Mouse (Mus musculus) neural tube, embryonic 11.5 days (tissue): ENCODE data around the gene Zfp810. TPM values are rescaled to one million over a fixed set of nuclear protein-coding genes. Genes with fewer than 3 reads are reported as not detected.

Source experiments
- ATAC-seq: fragments of 200-750 bp; cut with Nextera tagmentation; 2 replicates; pipeline ENCODE4 v1.8.0; 2017; ENCODE audit warnings: moderate number of reproducible peaks, mild to moderate bottlenecking, moderate TSS enrichment, moderate library complexity; ENCODE audit not compliant: insufficient read depth, low FRiP score, low TSS enrichment
- DNase-seq: peaks from one replicate; pipeline ENCODE4 v3.0.0-alpha.2; 2015; ENCODE audit warnings: low spot score
- H3K27ac ChIP-seq: fragments of 300-500 bp; sonication (generic); 2 replicates; pipeline ENCODE4 v1.5.1; 2014; ENCODE audit warnings: low read depth, mild to moderate bottlenecking, low read length
- H3K27me3 ChIP-seq: fragments of 300-500 bp; sonication (generic); 2 replicates; pipeline ENCODE4 v1.6.1; 2014; ENCODE audit warnings: mild to moderate bottlenecking, low read length, mixed read lengths; ENCODE audit not compliant: control insufficient read depth, insufficient read depth
- H3K36me3 ChIP-seq: fragments of 300-500 bp; sonication (generic); 2 replicates; pipeline ENCODE4 v1.6.1; 2014; ENCODE audit warnings: mild to moderate bottlenecking, low read length, moderate library complexity, mixed read lengths; ENCODE audit not compliant: control insufficient read depth, insufficient read depth
- H3K4me1 ChIP-seq: fragments of 300-500 bp; sonication (generic); 2 replicates; pipeline ENCODE4 v1.6.1; 2014; ENCODE audit warnings: low read length, mixed read lengths; ENCODE audit not compliant: control insufficient read depth, insufficient read depth
- H3K4me2 ChIP-seq: fragments of 300-500 bp; sonication (generic); 2 replicates; pipeline ENCODE4 v1.6.1; 2014; ENCODE audit warnings: low read depth, mild to moderate bottlenecking, moderate library complexity
- H3K4me3 ChIP-seq: fragments of 300-500 bp; sonication (generic); 2 replicates; pipeline ENCODE4 v1.5.1; 2014; ENCODE audit warnings: low read depth, low read length
- H3K9ac ChIP-seq: fragments of 300-500 bp; sonication (generic); 2 replicates; pipeline ENCODE4 v1.6.1; 2014; ENCODE audit warnings: mild to moderate bottlenecking, low read length
- H3K9me3 ChIP-seq: fragments of 300-500 bp; sonication (generic); 2 replicates; pipeline ENCODE4 v1.6.1; 2016; ENCODE audit warnings: low read length; ENCODE audit not compliant: control insufficient read depth
- WGBS: fragments of 180-500 bp; shearing (Covaris S2); extraction: QIAGEN DNeasy Blood & Tissue Kit; methylation state at CpG from one replicate; pipeline ENCODE4 v1.1.7; 2014; 5-methylcytosine and 5-hydroxymethylcytosine counted together
- polyA plus RNA-seq: library from polyadenylated mRNA; unstranded; fragments of >200 nt; fragmentation: Nextera tagmentation; extraction: Ambion mirVana; gene quantifications from 2 replicates; pipeline ENCODE4 v1.2.1, GENCODE M21; 2014

Gene Zfp810
- polyA plus RNA-seq, 1 experiment from 2014 or later = 30.1 TPM

DNA sequence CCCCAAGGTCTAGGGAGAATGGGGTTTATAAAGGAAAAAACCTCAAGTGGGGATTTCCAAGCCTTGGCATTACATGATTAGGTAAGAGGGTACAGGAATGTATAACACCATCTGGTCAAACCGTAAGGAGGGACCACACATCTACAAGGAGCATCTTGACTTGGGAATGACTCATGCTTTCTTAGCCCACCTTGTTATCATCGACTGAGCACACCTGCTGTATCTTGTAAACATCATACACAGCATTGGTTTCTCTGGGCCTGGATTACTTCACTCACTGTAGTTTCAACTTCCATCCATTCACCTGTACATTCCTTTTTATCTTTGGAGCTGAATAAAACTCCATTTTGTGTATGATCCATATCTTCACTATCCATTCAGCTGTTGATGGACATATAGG lies 63.2 kb downstream of the Zfp810 start:
- no peak overlapping the region for H3K4me2 ChIP-seq
- no peak for DNase-seq
- H3K36me3 ChIP-seq = peaks cover 20% of the 10 kb centered on the region
- no peak overlapping the region for H3K4me3 ChIP-seq
- no peak for ATAC-seq
- no peaks in the 10 kb centered on the region for H3K4me1 ChIP-seq
- 88% methylated on average over 2 of the region's 2 CpGs for whole genome bisulfite sequencing
- no peak overlapping the region for H3K27ac ChIP-seq
- H3K9me3 ChIP-seq = peaks cover 2% of the 10 kb centered on the region; the same call in 1 of the 2 replicates
- H3K27me3 ChIP-seq = no peaks in the 10 kb centered on the region
- no peak overlapping the region for H3K9ac ChIP-seq

DNA sequence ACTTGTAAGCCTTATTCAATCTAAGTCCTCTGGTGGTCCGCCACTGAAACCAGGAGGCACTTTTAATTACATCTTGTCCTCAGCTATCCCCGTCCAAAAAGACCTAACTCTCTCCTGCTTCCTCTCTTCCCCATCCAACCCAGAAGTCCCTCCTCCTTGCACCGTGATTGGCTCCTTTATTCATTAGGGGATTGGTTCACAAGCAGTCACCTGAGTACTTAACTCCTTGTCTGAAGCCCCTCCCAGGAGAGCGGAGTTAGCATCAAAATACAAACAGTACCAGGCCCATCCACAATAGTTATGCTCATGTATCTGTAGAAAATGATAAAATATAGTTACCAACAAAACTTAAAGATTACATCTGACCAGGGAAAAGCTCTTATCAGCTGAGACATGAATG lies 67.4 kb downstream of the Zfp810 start:
- ATAC-seq (no peak), DNase-seq (no peak)
- H3K27me3 ChIP-seq = no peaks in the 10 kb centered on the region
- H3K4me1 ChIP-seq = no peaks in the 10 kb centered on the region
- WGBS = 93% methylated on average over 4 of the region's 4 CpGs
- no peak overlapping the region for H3K9ac ChIP-seq
- no peak overlapping the region for H3K4me3 ChIP-seq
- H3K27ac ChIP-seq = no peak overlapping the region
- peaks cover 7% of the 10 kb centered on the region for H3K36me3 ChIP-seq
- peaks cover 2% of the 10 kb centered on the region for H3K9me3 ChIP-seq
- H3K4me2 ChIP-seq = no peak overlapping the region

DNA sequence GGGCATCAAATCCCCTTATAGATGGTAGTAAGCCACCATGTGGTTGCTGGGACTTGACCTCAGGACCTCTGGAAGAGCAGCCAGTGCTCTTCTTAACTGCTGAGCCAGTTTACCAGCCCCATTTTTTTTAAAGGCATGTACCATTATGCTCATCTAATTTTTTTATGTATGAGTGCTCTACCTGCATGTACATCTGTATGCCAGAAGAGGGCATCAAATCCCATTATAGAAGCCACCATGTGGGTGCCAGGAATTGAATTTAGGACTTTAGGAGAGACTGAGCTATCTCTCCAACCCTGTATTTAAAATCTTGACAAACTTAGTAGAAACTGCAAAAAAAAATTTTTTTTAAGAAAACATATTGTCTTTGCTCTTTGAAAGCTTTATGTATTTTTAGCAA lies 76.9 kb downstream of the Zfp810 start:
- H3K27me3 ChIP-seq = no peaks in the 10 kb centered on the region
- H3K9me3 ChIP-seq = no peaks in the 10 kb centered on the region
- H3K4me1 ChIP-seq = no peaks in the 10 kb centered on the region
- DNase-seq = no peak
- ATAC-seq = no peak
- H3K36me3 ChIP-seq = no peaks in the 10 kb centered on the region
- no peak overlapping the region for H3K4me2 ChIP-seq
- no peak overlapping the region for H3K4me3 ChIP-seq
- no peak overlapping the region for H3K9ac ChIP-seq
- H3K27ac ChIP-seq = no peak overlapping the region

DNA sequence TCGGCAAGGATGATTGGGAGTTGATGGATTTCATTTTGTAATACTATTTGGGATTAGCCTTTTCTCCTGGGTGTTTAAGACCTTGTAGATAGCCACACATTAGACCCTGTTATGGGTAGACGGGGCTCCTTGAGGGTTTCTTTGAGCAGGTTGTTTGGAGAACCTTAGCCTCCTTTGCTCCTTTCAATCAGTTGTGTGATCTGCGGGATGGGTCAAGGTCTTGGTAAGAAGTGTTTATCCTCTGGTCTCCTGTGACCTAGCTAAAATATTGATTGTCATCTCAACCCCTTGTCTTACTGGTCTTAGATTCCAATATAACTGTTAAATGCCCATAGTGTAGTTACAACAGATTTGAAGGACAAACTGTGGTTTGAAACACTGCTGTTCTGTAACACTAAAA lies 77.4 kb downstream of the Zfp810 start:
- no peak for DNase-seq

DNA sequence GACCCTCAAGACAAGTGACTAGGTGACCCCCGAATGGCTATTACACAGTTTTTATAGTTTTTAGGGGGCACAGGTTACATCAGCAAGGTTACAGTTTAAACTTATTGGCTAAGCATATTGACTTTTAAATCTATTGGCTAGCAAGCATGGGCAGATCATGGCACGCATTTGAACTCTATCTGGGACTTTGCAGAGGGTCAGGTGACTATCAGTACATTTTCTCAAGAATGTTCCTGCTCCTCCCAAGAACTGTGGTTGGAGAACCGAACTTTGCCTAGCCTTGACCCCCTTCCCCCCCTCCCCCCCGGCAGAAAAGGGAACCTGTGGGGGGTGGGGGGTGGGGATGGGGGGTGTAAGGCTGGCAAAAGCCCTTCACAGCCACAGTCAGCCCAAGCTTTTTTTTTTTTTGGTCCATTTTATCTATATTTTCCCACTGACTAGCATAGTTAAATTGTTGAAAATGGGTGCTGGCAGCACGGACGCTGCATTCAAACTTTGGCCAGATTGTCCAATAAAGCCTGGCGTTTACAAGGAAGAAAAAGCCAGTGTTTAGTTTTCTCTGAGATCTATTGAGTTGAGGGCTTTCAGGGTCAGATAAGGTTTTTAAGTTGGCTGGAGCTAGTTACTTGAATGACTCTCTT lies 77.9 kb downstream of the Zfp810 start:
- Histone ChIP-seq H3K9ac (no peak overlapping the region), H3K27me3 (no peaks in the 10 kb centered on the region), H3K36me3 (no peaks in the 10 kb centered on the region), H3K4me2 (no peak overlapping the region), H3K4me1 (no peaks in the 10 kb centered on the region), H3K4me3 (no peak overlapping the region), H3K9me3 (no peaks in the 10 kb centered on the region), H3K27ac (no peak overlapping the region)
- WGBS = 82% methylated on average over 7 of the region's 7 CpGs
- no peak for ATAC-seq
- DNase-seq = no peak

More for the DNA sequence above, 77.4 kb downstream of the Zfp810 start:
- H3K4me1 ChIP-seq = no peaks in the 10 kb centered on the region
- H3K36me3 ChIP-seq = no peaks in the 10 kb centered on the region
- H3K27ac ChIP-seq = no peak overlapping the region
- 91% methylated on average over 3 of the region's 3 CpGs for whole genome bisulfite sequencing
- H3K4me3 ChIP-seq = no peak overlapping the region
- H3K27me3 ChIP-seq = no peaks in the 10 kb centered on the region
- H3K4me2 ChIP-seq = no peak overlapping the region
- ATAC-seq = no peak
- H3K9ac ChIP-seq = no peak overlapping the region
- H3K9me3 ChIP-seq = no peaks in the 10 kb centered on the region

DNA sequence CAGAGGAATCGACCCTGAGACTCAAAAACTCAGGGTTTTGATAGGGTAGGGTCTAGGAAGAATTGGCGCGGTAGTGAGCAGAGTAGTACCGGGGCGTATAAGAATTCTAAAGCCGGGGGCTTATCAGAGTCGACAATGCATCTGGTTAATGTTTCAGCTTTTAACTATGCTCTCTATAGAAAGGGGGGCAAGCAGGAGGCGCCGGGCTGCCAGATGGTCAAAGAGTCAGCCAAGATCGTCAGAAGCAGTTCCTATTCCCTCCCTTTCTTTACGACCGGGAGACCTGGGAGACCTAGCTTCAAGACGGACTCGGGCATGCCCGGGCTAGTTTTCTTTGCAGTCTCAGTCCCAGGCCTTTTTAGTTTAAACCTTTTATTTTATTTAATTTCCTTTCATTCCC lies 80.6 kb downstream of the Zfp810 start:
- 81% methylated on average over 15 of the region's 15 CpGs for WGBS

More for the DNA sequence above, 80.6 kb downstream of the Zfp810 start:
- Histone ChIP-seq H3K27me3 (no peaks in the 10 kb centered on the region), H3K9ac (no peak overlapping the region), H3K4me3 (no peak overlapping the region), H3K9me3 (no peaks in the 10 kb centered on the region), H3K36me3 (no peaks in the 10 kb centered on the region), H3K4me2 (no peak overlapping the region), H3K4me1 (no peaks in the 10 kb centered on the region), H3K27ac (no peak overlapping the region)
- ATAC-seq = no peak
- no peak for DNase-seq

Other genes starting within 250 kb of the Zfp810 start
- gene Gm49318, start 236.4 kb downstream of the Zfp810 start, polyA plus RNA-seq = not detected in 2 replicates
- 8.2 and 9.5 TPM in 2 replicates for gene Zfp653, start 236.3 kb downstream of the Zfp810 start, polyA plus RNA-seq
- 40.1 and 40.4 TPM in 2 replicates for gene Ecsit, start 222.2 kb downstream of the Zfp810 start, polyA plus RNA-seq
- 1.0 and 2.6 TPM in 2 replicates for gene Cnn1, start 208.4 kb downstream of the Zfp810 start, polyA plus RNA-seq
- gene Elof1, start 190.5 kb downstream of the Zfp810 start, polyA plus RNA-seq = 217 and 221 TPM in 2 replicates
- 14.9 and 16.8 TPM in 2 replicates for gene Acp5, start 171.9 kb downstream of the Zfp810 start, polyA plus RNA-seq
- 59.6 and 59.7 TPM in 2 replicates for gene Pigyl, start 150.8 kb downstream of the Zfp810 start, polyA plus RNA-seq
- gene Zfp872, start 119.6 kb downstream of the Zfp810 start, polyA plus RNA-seq = 0.15 and 0.24 TPM in 2 replicates
- 11.7 and 12.3 TPM in 2 replicates for gene Zfp809, start 81.9 kb downstream of the Zfp810 start, polyA plus RNA-seq
- gene Zfp599, start 47.8 kb downstream of the Zfp810 start, polyA plus RNA-seq = 6.4 and 6.7 TPM in 2 replicates
- 42.1 and 43.2 TPM in 2 replicates for gene Anln, start 81.5 kb upstream of the Zfp810 start, polyA plus RNA-seq
- gene 9530077C05Rik, start 103.9 kb upstream of the Zfp810 start, polyA plus RNA-seq = 8.3 and 10.6 TPM in 2 replicates
- not detected in 2 replicates for gene Gm17545, start 146.6 kb upstream of the Zfp810 start, polyA plus RNA-seq
- gene Rp9, start 162.1 kb upstream of the Zfp810 start, polyA plus RNA-seq = 46.6 and 48.1 TPM in 2 replicates
- 14.0 and 16.9 TPM in 2 replicates for gene Bbs9, start 168.1 kb upstream of the Zfp810 start, polyA plus RNA-seq